Mouse (Mus musculus) thymus, postnatal 0 days (tissue): ENCODE data around the gene Fkbp8. TPM values are rescaled to one million over a fixed set of nuclear protein-coding genes. Genes with fewer than 3 reads are reported as not detected.
"Not testable (repeated sequence)": the region's sequence is repeated elsewhere in the genome, so short reads cannot be mapped to it uniquely, and the experiment has no call there.

ENCODE experiments used
- DNase-seq: peaks from one replicate; pipeline ENCODE4 v3.0.0-alpha.2; 2015; ENCODE audit warnings: low spot score
- polyA plus RNA-seq: library from polyadenylated mRNA; unstranded; fragments of >200 nt; fragmentation: Nextera tagmentation; extraction: Ambion mirVana; gene quantifications from 2 replicates; pipeline ENCODE4 v1.2.1, GENCODE M21; 2015

The Fkbp8 gene
- polyA plus RNA-seq, 1 experiment from 2014 or later: 319 TPM

DNA sequence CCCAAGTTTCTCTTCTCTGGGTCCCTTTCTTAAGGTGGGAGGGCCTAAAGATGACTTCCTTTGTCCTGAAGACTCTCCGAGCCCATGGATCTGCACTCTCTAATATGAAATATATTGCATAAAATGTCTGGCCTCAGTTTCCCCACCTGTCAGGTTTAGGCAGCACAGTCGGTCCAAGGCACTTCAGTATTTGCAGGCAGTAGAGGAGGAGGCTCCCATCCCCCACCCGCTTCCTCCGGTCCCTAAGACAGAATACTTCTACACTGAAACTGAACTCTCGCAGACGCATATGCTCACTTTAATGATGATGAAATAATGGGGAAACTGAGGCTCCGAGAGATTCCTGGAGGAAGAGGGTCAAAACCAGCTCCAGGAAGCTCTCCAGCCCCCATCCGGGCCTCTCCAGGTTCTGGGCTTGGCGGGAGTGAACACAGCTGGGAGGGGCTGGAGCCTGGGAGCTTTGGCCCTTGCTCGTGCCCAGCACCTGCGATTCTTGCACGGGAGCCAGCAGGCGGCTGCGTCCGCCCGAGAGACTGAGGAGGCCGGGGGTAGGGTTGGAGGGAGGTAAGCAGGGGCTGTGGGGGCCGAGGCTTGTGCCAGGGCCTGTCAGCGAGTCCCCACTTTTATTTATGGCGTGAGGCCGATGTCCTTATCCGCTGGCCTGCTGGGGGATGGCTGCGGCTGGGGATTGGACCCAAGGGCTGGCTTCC lies 25.5 kb upstream of the Fkbp8 start:
- no peak for DNase-seq

DNA sequence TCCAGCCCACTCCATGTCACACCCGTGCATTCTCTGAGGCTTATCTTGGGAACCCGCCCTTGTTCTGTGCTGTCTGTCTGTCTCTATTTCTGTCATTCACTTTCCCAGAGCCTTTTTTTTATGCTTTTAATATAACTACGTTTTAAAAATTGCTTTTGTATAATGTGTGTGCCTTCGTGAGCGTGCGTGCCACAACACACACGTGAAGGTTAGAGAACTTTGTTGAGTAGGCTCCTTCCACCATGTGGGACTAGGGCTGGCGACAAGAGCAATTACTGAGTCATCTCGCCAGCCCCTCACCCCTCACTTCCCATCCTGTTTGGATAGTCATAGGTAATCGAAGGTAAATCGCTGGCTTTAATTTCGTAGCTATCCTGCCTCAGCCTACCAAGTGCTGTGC lies 25.0 kb upstream of the Fkbp8 start:
- DNase-seq: no peak

DNA sequence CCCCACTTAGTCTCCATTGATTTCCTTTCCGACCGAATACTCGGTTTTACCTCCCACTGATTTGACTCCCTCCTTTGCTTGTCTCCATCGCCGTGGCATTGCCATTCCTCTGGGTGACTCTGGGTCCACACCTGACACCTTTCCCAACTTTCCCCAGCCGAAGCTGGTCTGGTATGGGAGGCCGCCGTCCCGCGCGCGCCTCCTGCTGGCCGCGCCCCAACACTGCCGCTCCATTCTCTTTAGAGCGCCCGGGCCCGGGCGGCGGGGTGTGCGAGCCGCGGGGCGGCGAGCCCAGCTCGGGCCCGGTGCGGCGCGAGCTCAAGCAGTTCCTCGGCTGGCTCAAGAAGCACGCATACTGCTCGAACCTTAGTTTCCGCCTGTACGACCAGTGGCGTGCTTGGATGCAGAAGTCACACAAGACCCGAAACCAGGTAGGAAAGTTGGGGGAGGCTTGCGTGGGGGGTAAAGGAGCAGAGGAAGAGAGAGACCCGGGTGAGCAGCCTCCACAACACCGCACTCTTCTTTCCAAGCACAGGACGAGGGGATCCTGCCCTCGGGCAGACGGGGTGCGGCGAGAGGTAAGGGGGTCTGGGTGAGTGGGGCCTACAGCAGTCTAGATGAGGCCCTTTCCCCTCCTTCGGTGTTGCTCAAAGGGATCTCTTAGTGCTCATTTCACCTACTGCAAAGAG lies 24.3 kb upstream of the Fkbp8 start:
- peak; percentile 70 for DNase-seq

DNA sequence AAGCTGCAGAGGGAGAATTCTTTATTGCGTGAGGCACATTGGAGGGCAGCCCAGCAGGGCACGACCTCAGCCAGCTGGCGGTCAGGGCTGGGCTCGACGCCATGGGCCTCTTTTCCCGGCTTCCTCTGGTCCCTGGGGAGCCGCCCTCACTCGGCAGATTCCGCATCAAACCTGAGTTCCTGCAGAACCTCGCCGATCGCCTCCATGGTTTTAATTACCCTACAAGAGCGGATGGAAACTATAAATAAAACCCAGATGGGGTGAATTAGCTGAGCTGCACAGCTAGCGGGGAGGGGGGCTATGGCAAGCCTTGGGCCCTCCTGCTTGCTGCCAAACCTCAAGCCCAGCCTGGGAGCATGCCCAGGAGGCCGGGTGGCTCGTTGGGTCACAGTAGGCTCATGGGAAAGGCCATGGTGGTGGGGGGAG lies 23.2 kb upstream of the Fkbp8 start:
- DNase-seq: no peak

DNA sequence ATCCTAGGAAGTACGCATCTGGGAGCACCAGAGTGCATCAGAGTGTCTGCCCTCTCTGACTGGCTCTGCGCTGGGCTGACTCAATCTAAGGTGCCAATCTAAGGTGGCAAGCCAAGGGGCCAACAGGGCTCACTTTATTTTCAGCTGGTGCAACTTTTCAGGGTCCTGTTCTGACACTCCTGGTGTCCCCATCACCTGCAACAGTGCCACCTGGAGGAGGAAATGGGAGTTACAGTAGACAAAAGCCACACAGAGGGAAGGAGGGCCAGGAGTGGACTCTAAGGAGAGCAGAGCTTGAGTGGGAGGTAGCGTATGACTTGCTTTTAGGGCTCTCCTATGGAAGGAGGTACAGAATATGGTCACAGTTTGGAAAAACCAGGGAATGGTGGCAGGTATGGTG lies 22.7 kb upstream of the Fkbp8 start:
- peak; percentile 81 for DNase-seq

DNA sequence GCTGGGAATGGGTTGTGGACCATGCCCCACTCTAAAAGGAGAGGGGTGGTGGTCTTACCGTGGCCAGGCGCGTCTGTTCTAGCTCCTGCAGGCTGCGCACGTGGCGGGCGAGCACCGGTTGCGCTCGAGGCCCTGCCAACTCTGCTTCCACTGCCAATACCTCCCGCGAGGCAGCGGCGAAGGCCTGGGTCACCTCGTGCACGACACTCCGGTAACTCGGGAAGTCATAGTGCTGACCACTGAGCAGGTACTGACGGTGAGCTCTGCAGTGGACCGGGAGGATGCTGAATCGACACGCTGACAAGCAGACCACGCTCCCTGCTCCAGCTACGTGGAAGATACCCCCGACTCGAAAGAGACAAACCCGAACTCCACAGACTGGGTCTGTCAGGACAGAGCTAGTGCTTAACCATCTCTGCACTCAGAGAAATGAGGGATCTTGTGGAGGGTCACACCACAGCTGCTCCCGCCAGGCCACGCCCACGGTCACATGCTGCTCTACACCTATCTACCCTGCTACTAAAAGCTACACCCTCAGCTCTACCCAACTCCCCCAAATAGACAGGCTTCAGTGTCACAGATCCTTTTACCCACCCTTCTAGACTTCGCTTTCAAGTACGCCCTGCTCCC lies 21.7 kb upstream of the Fkbp8 start:
- DNase-seq: no peak

DNA sequence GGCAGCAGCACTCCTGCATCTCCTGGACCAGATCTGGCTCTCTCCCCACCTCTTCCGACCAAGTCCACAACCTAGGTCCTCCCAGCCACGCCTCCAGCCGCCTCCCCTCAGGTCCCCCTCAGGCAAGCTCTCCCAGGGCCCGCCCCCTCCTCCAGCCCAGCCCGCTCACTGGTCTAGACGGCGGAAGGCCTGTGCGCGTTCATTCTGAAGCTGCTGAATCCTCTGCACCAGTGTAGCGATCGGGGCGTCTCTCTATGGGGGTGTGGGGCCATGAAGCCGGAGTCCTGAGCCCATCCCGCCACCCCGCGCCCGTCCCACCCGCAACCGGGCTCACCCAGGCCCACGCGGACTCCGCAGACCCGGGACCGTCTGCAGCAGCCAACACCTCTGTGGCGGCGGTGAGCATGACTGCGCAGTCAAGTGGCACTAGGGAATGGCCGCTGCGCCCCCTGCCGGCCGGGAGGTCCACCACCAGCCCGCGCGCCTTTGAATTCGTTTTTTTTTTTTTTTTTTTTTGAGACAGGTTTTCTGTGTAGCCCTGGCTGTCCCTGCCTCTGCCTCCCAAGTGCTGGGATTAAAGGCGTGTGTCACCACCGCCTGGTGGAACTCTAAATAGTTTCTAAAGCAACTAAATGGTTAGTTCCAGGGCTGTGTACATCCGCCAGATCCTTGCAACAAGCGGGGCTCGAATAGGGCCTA lies 21.0 kb upstream of the Fkbp8 start, which contains the start of gene Rex1bd:
Gene Rex1bd (minus strand): TSS at position 425 of the 699 bp plus-strand sequence.
- DNase-seq: peak; percentile 93

DNA sequence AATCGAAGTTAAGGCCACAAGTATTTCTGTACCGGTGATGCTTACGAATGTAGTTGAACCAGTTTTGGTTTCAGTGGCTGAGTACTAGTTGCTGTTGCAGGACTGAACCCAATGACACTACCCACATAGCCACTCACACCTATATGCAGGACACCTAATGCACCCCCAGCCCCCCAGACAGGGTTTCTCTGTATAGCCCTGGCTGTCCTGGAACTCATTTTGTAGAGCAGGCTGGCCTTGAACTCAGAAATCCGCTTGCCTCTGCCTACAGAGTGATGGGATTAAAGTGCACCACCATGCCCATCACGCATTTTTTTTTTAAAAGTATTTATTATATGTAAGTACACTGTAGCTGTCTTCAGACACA lies 20.5 kb upstream of the Fkbp8 start:
- DNase-seq: no peak

DNA sequence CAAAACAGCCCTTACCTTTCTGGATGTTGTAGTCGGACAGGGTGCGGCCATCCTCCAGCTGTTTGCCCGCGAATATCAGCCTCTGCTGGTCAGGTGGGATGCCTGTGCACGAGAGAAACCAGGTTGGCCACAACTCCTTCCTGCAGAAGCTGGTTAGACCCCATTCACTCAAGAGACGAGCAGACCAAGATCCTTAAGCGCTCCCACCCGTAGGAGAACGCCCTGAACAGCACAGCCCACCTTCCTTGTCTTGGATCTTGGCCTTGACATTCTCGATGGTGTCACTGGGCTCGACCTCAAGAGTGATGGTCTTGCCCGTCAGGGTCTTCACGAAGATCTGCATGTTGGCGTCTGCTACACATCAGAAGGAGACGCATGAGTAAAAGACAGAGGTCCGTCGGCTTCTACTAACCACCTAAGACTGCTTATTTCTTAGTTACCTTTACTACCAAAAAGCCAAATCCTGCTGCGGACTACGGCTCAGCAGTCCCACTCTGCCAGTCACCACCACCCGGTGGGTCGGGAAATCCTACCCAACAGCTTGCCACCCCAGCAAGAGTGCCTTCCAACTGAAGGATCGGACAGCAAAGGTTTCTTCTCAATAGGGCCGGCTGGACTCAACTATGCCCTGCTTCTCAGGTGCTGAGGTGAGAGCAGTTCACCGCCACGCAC lies 18.1 kb upstream of the Fkbp8 start:
- DNase-seq: no peak

DNA sequence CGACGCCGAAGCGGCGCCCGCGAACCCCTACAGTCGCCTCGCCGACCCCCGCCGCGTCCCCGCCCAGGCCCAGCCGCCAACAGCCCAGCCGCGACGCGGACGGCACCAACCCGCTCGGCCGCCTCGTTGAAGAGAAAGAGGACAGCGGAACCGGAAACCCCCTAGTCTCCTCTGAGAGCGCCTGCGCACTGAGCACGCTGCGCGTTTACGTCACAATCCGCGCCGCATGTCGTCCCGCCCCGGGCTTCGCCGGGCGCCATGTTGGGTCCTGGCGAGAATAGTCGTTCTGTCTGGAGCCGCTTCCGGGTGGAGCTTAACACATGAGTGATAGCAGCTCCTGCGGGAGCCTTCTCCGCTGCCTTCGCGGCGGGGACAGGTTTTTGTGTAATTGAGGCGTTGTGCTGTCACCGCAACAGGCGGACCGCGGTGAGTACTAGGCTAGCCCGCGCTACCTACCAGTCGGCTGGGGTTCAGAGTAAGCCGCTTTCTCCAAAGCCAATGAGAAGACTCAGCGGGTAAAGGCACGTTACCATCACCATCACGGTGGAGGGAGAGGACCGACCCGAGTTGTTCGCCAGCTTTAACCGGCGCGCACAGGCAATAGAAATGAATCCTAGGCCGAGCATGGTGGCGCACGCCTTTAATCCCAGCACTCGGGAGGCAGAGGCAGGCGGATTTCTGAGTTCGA lies 17.2 kb upstream of the Fkbp8 start, which contains the start of gene Uba52:
Gene Uba52 (minus strand): TSS at position 574 of the 688 bp plus-strand sequence.
- DNase-seq: peak; percentile 98

DNA sequence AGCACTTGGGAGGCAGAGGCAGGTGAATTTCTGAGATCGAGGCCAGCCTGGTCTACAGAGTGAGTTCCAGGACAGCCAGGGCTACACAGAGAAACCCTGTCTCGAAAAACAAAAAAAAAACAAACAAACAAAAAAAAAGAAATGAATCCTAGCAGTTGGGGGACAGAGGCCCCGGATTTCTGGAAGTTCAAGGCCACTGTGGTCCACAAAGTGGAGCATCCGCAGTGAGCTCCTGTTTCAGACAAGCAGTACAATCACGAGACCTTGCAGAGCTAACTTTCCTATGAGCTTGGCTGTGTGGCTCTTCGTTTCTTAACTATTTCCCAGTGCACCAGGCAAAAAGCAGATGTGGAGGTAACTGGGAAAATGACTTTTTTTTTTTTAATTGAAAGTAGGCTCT lies 16.4 kb upstream of the Fkbp8 start:
- not testable (repeated sequence) for DNase-seq

DNA sequence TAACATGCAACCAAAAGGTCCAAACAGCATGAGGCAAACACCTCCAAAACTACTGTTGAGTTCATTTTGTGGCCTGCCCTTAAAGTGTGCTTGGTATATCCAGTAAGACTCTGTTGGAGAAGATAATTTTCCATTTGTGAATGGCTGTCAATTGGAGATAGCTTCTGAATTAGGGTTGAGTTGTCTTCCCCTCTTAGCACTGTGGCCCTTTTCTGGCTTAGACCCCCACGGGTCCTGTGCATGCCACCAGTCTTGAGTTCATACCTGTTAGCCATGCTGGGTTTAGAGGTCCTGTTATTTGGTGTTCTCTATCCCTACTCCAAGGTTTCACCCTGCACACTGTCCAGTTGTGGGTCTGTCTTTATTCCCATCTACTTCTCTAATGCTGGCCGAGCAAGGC lies 15.8 kb upstream of the Fkbp8 start:
- DNase-seq: no peak

DNA sequence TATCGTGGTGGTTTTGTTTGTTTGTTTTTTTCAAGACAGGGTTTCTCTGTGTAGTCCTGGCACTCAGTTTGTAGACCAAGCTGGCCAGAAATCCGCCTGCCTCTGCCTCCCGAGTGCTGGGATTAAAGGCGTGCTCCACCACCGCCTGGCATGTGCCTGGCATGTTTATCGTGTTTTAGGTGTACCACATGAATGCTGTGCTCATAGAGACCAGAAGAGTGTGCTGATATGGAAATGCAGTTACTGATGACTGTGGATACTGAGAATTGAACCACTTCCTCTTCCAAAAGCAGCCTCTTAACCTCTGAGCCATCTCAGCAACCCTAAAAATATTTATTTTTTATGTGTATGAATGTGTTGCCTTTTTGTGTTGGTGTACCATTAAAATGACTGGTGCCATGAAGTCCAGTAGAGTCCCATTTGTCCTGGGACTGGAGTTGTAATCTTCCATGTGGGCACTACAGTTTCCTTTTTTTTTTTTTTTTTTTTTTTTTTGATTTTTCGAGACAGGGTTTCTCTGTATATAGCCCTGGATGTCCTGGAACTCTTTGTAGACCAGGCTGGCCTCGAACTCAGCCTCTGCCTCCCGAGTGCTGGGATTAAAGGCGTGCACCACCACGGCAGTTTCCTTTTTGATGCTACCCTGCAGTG lies 15.1 kb upstream of the Fkbp8 start:
- DNase-seq: no peak

DNA sequence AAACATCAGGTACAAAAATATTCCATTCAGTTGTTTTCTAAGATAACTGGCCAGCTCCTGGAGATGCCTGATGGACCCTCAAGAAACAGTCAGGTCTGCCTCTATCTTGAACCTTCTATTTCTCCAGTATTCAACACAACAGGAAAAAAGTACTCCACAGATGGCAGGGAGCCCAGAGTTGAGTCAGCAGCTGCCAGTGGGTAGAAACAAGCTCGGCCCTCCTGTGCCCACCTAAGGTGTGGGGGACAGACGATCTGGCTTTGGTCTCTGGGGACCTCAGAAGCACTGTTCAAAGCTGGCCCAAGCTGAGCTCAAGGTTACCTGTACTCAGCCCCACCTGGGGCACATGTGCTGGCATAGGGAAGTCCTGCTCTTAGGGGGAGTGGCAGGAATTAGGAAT lies 14.1 kb upstream of the Fkbp8 start:
- DNase-seq: no peak

DNA sequence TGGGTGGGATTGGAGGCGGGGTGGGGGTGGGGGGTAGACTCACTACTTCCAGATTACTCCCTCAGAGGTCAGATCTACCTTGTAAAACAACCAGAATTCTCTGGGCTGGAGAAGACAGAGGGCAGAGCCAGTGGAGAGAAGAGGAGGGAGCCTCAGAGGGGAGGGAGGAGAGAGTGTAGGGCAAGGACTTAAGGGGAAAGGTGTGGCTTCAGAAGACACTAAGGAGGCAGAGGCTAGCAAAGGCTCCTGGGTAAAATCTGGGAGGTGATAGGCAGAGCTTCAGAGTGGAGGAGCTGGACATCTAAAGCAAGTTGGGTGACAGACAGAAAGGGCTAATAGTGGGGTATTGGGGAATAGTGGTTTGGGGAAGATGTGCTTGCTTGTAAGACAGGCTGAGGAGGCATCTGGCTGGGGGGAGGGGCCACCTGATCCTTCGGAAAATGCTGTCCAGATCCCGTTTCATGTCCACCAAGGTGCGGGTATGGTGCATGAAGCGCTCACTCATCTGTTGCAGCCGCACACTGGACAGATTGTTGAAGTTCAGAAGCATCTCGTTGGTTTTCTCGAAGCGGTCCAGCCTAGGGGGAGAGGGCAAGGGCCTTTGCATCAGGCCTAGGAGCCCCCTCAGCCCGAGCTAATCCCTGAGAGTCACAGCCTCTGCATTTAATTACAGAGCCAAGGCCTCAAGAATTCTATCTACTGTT lies 9.4 kb upstream of the Fkbp8 start:
- no peak for DNase-seq

DNA sequence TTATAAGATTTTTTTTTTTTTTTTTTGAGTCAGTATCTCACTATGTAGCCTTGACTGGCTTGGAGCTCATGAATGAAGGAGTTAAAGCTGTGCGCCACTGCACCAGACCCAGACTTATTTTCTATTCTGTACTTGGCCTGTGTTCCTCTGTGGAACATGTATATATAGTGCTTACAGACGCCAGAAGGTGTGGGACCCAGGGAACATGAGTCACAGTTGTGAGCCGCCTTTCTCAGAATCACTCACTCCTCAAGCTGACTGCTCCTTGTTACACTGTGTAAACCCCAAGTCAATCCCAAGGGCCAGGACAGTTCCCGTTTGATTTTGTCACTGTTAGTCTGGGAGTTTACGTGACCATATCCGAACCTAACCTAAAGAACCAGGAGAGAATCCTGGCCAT lies 8.5 kb upstream of the Fkbp8 start:
- no peak for DNase-seq

DNA sequence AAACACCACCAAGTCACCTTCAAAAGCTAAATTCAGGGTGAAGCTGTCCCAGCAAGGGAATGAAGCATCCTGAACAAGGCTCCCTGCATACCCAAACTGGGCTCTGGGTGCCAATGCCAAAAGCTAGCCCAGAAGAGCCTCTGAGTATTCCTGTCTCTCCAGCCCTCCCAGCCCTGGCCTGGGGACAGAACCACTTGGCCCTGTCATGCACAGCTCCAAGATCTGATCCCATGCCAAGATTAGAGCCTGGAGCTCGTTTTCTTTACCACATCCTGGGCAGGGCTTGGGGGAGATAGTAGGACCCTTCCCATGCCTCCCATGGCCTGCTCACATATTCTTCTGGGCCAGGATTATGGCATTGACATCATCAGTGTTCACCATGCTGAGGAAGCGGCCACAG lies 7.9 kb upstream of the Fkbp8 start:
- no peak for DNase-seq

DNA sequence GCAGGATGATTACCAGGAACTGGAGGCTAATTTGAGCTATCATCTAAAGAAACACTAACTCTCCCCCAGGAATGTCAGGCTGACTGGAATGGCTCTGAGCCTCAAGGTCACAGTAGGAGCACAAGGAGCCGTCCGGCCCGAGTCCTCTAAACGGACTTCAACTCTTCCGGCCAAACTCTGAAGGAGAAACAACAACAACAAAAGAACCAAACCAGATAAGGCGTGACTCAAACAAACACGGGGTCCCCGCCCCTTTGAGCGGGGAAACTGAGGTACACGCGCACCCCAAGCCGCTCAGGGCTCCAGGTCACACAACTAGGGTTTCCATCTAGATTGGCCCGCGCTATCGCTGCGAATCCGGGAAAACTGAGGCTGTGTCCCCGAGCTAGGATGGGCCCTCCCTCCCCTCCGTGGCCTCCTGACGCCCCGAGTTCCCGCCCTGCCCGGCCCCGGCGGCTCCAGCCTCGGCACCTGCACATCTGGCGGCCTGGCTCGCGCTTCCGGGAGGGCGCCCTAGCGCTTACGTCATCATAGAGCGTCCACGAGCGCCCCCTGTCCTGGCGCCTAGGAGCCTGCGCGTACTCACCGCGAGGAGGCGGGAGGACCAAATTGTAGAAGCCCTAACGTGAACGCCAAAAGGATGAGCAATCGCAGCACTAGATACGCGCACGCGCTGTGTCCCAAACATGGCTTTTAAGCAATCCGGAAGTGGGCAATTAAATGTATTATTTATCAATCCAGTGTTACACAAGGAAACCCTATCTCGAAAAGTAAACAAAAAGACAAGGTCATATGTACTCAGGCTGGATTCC lies 4.7 kb upstream of the Fkbp8 start:
- DNase-seq: peak; percentile 99

DNA sequence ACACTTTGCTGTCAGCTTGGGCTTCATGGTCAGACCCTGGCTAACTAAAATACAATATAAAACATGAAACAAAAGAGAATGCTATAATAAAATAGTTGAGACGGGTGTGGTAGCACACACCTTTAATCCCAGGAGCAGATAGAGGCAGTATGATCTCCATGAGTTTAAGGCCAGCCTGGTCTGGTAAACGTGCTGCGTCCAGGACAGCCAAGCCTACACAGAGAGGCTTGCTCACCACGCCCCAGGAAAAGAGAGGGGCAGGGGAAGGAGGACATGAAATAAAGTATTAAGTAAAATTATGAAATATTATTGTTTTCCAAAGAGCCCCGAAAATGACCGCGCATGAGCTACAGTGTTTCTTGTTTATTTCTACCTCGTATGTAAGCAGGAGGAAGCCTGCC lies 413 bp upstream of the Fkbp8 start:
- no peak for DNase-seq
